In genomic region chr3:86862939-86863311, GRCm38 (mm10) we compare ENCODE assay signal across 8 mouse cellular contexts. TPM values are rescaled to one million over a fixed set of nuclear protein-coding genes. Genes with fewer than 3 reads are reported as not detected.
DNase-seq lines count a peak whose midpoint lies in the region; ATAC-seq and TF ChIP-seq lines count a peak whose summit lies in the region.

No protein-coding gene starts in this region.

- peaks cover 12% of the 10 kb centered on the region; the same call in 1 of the 2 replicates for H3K4me1 ChIP-seq in lung, embryonic 15.5 days
- no peaks in the 10 kb centered on the region for H3K4me1 ChIP-seq in lung, adult 2 months (ENCODE audit: control insufficient read depth, insufficient read depth, low read length)
- H3K4me1 ChIP-seq in embryonic facial prominence, embryonic 13.5 days = peaks cover 50% of the 10 kb centered on the region

- ATAC-seq in lung, embryonic 15.5 days (ENCODE audit: borderline replicate concordance, extremely low read depth, low FRiP score, low TSS enrichment) = peak; percentile 79; the same call in 1 of the 2 replicates
- ATAC-seq in embryonic facial prominence, embryonic 13.5 days (ENCODE audit: insufficient number of reproducible peaks, insufficient read depth, low FRiP score, low TSS enrichment, low read depth) = peak; percentile 62; the same call in 1 of the 2 replicates

- no peaks in the 10 kb centered on the region for H3K36me3 ChIP-seq in lung, embryonic 15.5 days
- no peaks in the 10 kb centered on the region for H3K36me3 ChIP-seq in embryonic facial prominence, embryonic 13.5 days

- H3K27me3 ChIP-seq in lung, embryonic 15.5 days = no peaks in the 10 kb centered on the region
- no peaks in the 10 kb centered on the region for H3K27me3 ChIP-seq in embryonic facial prominence, embryonic 13.5 days

- TF ChIP-seq POLR2A in lung, adult 2 months (IDR thresholded peaks at IDR 0.05; ENCODE audit: borderline replicate concordance, extremely low read depth, low read depth, low read length) = no peak

- TF ChIP-seq CTCF in lung, adult 2 months (IDR thresholded peaks at IDR 0.05; ENCODE audit: insufficient read depth, low read length) = no peak

- 12% methylated on average over 3 of the region's 3 CpGs for WGBS in lung, embryonic 15.5 days
- WGBS in lung, adult 2 months = 50% methylated on average over 3 of the region's 3 CpGs
- 9% methylated on average over 3 of the region's 3 CpGs for WGBS in embryonic facial prominence, embryonic 13.5 days

- H3K9me3 ChIP-seq in lung, embryonic 15.5 days = no peaks in the 10 kb centered on the region
- no peaks in the 10 kb centered on the region for H3K9me3 ChIP-seq in embryonic facial prominence, embryonic 13.5 days

- H3K4me2 ChIP-seq in lung, embryonic 15.5 days = peak overlapping the region; percentile 16; the same call in 1 of the 2 replicates
- peak overlapping the region; percentile 20 for H3K4me2 ChIP-seq in embryonic facial prominence, embryonic 13.5 days

- H3K4me3 ChIP-seq in lung, embryonic 15.5 days = no peak overlapping the region
- no peak overlapping the region for H3K4me3 ChIP-seq in lung, adult 2 months (replicated peaks; ENCODE audit: extremely low read depth, low read depth, low read length)
- H3K4me3 ChIP-seq in embryonic facial prominence, embryonic 13.5 days = no peak overlapping the region

- H3K27ac ChIP-seq in lung, embryonic 15.5 days = no peak overlapping the region
- H3K27ac ChIP-seq in embryonic facial prominence, embryonic 13.5 days = no peak overlapping the region

- H3K9ac ChIP-seq in lung, embryonic 15.5 days = no peak overlapping the region
- 0 out of 2 replicates have a peak overlapping the region, but pooled peaks have one; percentile 36 for H3K9ac ChIP-seq in embryonic facial prominence, embryonic 13.5 days

- DNase-seq in lung, adult 2 months = no peak
- DNase-seq in kidney, postnatal 14 days = peak; percentile 13
- peak; percentile 78 for DNase-seq in retina, postnatal 1 day
- no peak for DNase-seq in urinary bladder, postnatal 14 days (ENCODE audit: low spot score)
- no peak for DNase-seq in gastrocnemius, adult 8-10 months (ENCODE audit: low spot score in 2 of 2)
- no peak for DNase-seq in gastrocnemius, postnatal 10 days

RNA-seq across cellular contexts. Expression of gene Dclk2, which starts 57.7 kb away (rescaled TPM):
- 6.4 and 6.8 TPM in 2 replicates for polyA plus RNA-seq in lung, embryonic 15.5 days (2015; fragmentation: Nextera tagmentation; extraction: Ambion mirVana)
- polyA plus RNA-seq in lung, adult 2 months (2012; rRNA removed) = 3.5 and 4.0 TPM in 2 replicates
- 14.1 and 18.0 TPM in 2 replicates for polyA plus RNA-seq in embryonic facial prominence, embryonic 13.5 days (2015; fragmentation: Nextera tagmentation; extraction: Ambion mirVana)
- total RNA-seq in gastrocnemius, adult 8-10 months (2022) = under 1 TPM; 0.27 to 0.58 (median 0.41) TPM
- total RNA-seq in gastrocnemius, postnatal 10 days (2021) = 1 to 10 TPM; 3.7 to 6.2 TPM

Comparison
In these comparisons a context has a peak if more than half of its experiments do, and no peak if none do; other contexts are left out.
1. DNase-seq: peak in kidney, postnatal 14 days (single experiment) and retina, postnatal 1 day (single experiment); none in lung, adult 2 months (single experiment), urinary bladder, postnatal 14 days (single experiment), gastrocnemius, adult 8-10 months (0 of 2) and gastrocnemius, postnatal 10 days (single experiment).